Mouse (Mus musculus) liver, adult 2 months (tissue): Measurements from ENCODE around the gene Sv2c. TPM values are rescaled to one million over a fixed set of nuclear protein-coding genes. Genes with fewer than 3 reads are reported as not detected.
A peak's percentile ranks its signal among the peaks of the same experiment; 100 is the strongest.

ENCODE experiments used
- DNase-seq: peaks from one replicate; pipeline ENCODE4 v3.0.0-alpha.2; 2011; ENCODE audit warnings: low read depth, low spot score; ENCODE audit errors: extremely low read depth
- H3K27ac ChIP-seq: fragments of 200-500 bp; replicated peaks from 2 replicates; pipeline ENCODE4 v1.5.1; 2012; ENCODE audit warnings: low read depth, mild to moderate bottlenecking, control low read depth, inconsistent platforms, low read length; ENCODE audit not compliant: insufficient read depth
- H3K27me3 ChIP-seq: fragments of 200-500 bp; 2 replicates; pipeline ENCODE4 v1.6.1; 2012; ENCODE audit warnings: mild to moderate bottlenecking, moderate library complexity, low read length, inconsistent platforms; ENCODE audit not compliant: control insufficient read depth, insufficient read depth
- H3K36me3 ChIP-seq: fragments of 200-500 bp; 2 replicates; pipeline ENCODE4 v1.6.1; 2012; ENCODE audit warnings: low read length, inconsistent platforms; ENCODE audit not compliant: control insufficient read depth, insufficient read depth
- H3K4me1 ChIP-seq: fragments of 200-500 bp; 2 replicates; pipeline ENCODE4 v1.6.1; 2011; ENCODE audit warnings: low read length; ENCODE audit not compliant: control insufficient read depth, insufficient read depth
- H3K4me3 ChIP-seq: fragments of 200-500 bp; 2 replicates; pipeline ENCODE4 v1.5.1; 2011; ENCODE audit warnings: low read depth, mild to moderate bottlenecking, control low read depth, low read length, moderate library complexity; ENCODE audit not compliant: insufficient read depth
- H3K79me2 ChIP-seq: fragments of 200-500 bp; 2 replicates; pipeline ENCODE4 v1.6.1; 2012; ENCODE audit warnings: inconsistent platforms, mild to moderate bottlenecking, low read length, moderate library complexity; ENCODE audit not compliant: control insufficient read depth, insufficient read depth
- H3K9ac ChIP-seq: fragments of 200-500 bp; 2 replicates; pipeline ENCODE4 v1.6.1; 2012; ENCODE audit warnings: low read depth, mild to moderate bottlenecking, control low read depth, inconsistent platforms, low read length
- CTCF ChIP-seq: fragments of 200-500 bp; IDR thresholded peaks from 2 replicates; pipeline ENCODE4 v1.5.1; 2011; ENCODE audit warnings: low read depth, low read length, control low read depth
- POLR2A ChIP-seq: fragments of 200-500 bp; IDR thresholded peaks from 2 replicates; pipeline ENCODE4 v1.6.1; 2011; ENCODE audit warnings: low read length, control low read depth; ENCODE audit not compliant: insufficient read depth; ENCODE audit errors: extremely low read depth
- WGBS: fragments of 180-500 bp; shearing (Covaris S2); methylation state at CpG from one replicate; pipeline ENCODE4 v1.1.7; 2018; 5-methylcytosine and 5-hydroxymethylcytosine counted together
- polyA plus RNA-seq: library from polyadenylated mRNA; depleted of rRNA; stranded (reverse); fragments of >200 nt; gene quantifications from 2 replicates; pipeline ENCODE4 v1.2.3, GENCODE M21; 2012
- total RNA-seq: library from RNA; depleted of rRNA; stranded (reverse); fragments of >200 nt; gene quantifications from 2 replicates; pipeline ENCODE4 v1.2.3, GENCODE M21; 2014

The Sv2c gene
- total and polyA plus RNA-seq, 2 experiments, result 0.09 to 0.13 TPM

DNA sequence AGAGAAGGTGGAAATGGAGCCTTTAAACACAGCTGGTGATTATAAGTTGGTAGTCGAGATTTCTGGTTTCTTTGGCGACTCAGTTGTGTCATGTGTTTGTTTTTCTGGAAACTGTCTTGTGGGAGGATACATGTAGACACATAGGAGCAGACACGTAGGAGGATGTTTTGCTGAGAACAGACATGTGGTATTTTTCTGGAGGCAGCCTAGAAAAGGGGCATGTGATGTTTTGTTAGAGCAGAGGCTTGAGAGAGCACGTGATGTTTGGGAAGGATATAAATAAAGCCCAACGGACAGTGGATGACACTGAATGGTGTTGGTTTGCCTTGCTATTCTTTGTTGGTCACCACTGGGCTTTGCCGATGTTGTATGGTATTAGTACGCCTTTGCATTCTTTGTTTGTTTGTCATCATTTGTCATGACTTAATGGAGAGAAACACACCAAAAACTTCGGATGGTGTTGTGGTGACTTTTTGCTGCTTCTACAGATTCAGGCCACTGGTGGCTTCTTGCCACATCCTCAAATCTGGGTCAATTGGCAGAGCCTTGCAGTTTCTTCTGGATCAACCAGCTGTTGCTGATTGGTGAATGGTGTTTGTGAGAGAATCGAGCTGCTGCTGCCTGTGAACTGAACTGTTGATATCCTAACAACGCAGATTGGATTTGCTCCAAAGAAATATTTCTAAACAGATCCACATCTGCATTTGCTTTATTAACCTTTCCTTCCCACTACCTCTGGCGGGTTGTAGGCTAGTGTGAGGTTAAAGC lies 91.9 kb downstream of the Sv2c start:
- H3K27ac ChIP-seq, result no peak overlapping the region
- TF ChIP-seq CTCF, result no peak
- TF ChIP-seq POLR2A, result no peak
- DNase-seq, result no peak
- no peaks in the 10 kb centered on the region for H3K4me1 ChIP-seq
- H3K36me3 ChIP-seq, result no peaks in the 10 kb centered on the region
- peaks cover 3% of the 10 kb centered on the region; the same call in 1 of the 2 replicates for H3K27me3 ChIP-seq
- H3K9ac ChIP-seq, result no peak overlapping the region
- 78% methylated on average over 11 of the region's 11 CpGs for WGBS
- H3K79me2 ChIP-seq, result no peaks in the 10 kb centered on the region
- H3K4me3 ChIP-seq, result no peak overlapping the region

DNA sequence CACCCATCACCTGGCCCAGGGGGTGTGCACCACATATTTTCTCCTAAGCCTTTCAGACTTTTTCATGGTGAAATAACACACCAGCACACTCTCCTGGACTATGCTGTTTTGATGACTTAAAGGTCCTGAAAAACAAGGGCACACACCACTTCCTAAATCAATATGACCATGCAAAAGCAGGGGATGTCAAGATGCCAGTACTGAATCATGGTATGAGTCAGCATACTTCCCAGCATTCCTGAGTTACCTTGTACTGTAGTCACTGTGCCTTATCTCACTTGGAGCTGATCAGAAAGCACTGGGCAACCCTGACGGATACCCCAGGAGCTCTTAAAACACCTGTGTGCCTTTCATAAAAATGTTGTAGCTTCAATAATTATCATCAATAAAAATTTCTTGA lies 92.8 kb downstream of the Sv2c start:
- Histone ChIP-seq H3K4me3 (no peak overlapping the region), H3K27me3 (peaks cover 3% of the 10 kb centered on the region; the same call in 1 of the 2 replicates), H3K79me2 (no peaks in the 10 kb centered on the region), H3K36me3 (no peaks in the 10 kb centered on the region), H3K9ac (no peak overlapping the region), H3K4me1 (no peaks in the 10 kb centered on the region), H3K27ac (no peak overlapping the region)
- TF ChIP-seq POLR2A (no peak), CTCF (no peak)
- WGBS, result 69% methylated on average over 1 of the region's 1 CpGs
- no peak for DNase-seq

DNA sequence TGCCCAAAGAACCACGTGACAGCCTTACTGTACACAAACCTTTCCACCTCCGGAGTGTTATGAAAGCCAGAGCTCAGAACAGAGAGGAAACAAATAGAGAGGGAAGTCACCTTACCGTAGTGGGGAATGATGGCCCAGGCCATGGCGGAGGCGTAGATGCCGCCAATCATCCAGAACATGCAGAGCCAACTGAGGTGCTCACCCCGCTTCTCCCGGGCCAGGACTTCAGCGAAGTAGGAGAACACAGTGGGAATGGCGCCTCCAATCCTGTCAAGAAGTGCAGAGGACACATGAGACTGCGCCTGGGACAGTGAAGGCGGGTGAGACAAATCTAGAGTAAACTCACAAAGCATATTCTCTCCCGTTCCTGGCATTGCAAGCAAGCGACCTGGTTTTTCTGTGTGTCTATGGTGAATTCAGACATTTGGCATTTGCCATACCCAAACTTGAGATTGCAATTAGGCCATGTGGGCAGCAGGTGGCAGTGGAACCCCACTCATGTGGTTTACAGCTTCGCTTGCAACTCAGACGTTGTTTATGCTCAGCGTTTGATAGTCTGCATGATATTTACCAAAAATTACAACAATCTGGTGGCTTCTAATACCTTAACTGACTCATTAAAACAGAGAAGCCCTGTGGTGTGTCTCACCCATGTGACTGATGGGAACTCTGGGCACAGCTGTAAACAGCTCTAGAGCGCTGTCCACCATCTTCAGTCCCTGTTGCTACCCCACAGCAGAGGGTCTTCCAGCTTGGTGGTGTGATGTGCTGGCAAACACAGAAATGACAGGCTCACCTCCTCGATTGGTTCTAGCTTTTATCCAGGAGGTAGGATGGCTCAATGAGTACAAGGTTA lies 101.8 kb downstream of the Sv2c start:
- H3K27me3 ChIP-seq, result no peaks in the 10 kb centered on the region
- H3K27ac ChIP-seq, result no peak overlapping the region
- no peaks in the 10 kb centered on the region for H3K79me2 ChIP-seq
- no peak for TF ChIP-seq POLR2A
- peak; percentile 75 for TF ChIP-seq CTCF
- H3K36me3 ChIP-seq, result no peaks in the 10 kb centered on the region
- peak; percentile 25 for DNase-seq
- no peak overlapping the region for H3K4me3 ChIP-seq
- H3K9ac ChIP-seq, result no peak overlapping the region
- no peaks in the 10 kb centered on the region for H3K4me1 ChIP-seq
- WGBS, result 64% methylated on average over 19 of the region's 19 CpGs

DNA sequence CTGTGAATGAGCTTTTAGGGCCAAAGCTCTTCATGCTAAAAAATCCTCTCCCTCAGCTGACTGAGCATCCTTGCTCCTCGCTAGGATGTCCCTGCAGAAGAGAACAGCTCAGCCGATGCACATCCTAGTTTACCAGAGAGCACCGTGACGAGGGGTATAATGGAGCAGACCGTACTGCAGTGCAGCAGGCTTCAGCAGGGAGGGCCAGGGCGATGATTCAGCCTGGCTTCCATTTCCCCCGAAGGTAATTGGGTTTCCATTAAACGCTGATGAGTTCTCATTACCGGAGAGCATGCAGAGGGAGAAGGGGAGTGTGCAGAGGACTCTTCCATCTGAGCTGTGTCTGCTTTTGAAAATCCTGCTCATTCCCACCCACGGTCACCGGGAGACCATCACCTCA lies 108.5 kb downstream of the Sv2c start:
- Histone ChIP-seq H3K4me1 (no peaks in the 10 kb centered on the region), H3K4me3 (no peak overlapping the region), H3K79me2 (no peaks in the 10 kb centered on the region), H3K27ac (no peak overlapping the region), H3K9ac (no peak overlapping the region), H3K36me3 (no peaks in the 10 kb centered on the region), H3K27me3 (no peaks in the 10 kb centered on the region; the same call in 1 of the 2 replicates)
- DNase-seq, result no peak
- no peak for TF ChIP-seq CTCF
- no peak for TF ChIP-seq POLR2A
- 82% methylated on average over 11 of the region's 11 CpGs for WGBS

DNA sequence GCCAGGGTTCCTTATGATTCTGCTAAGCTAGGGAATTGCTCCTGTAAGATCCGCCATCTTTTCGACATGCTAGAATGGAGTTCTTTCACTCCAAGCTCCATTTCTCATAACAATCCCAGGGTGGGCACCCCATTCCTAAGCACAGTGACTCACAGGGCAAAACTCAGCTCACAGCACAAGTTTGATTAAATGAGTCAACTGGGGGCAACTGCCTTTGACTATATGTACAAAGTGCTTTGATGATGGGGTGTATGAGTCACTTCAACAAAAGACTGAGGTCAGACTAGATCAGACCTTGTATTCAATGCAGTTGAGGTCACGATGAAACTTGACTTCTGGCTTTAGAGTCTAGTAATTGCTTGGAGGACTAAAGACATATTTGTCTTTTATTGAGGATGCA lies 116.9 kb downstream of the Sv2c start:
- no peak for DNase-seq
- H3K4me3 ChIP-seq, result no peak overlapping the region
- H3K27ac ChIP-seq, result no peak overlapping the region
- 94% methylated on average over 3 of the region's 3 CpGs for WGBS
- H3K27me3 ChIP-seq, result peaks cover 3% of the 10 kb centered on the region; the same call in 1 of the 2 replicates
- H3K79me2 ChIP-seq, result no peaks in the 10 kb centered on the region
- TF ChIP-seq CTCF, result no peak
- no peak for TF ChIP-seq POLR2A
- no peaks in the 10 kb centered on the region for H3K4me1 ChIP-seq
- no peak overlapping the region for H3K9ac ChIP-seq
- no peaks in the 10 kb centered on the region for H3K36me3 ChIP-seq
